Mouse (Mus musculus) embryonic fibroblast, embryonic 13.5 days (primary cell): Measurements from ENCODE around the gene Cox5b. TPM values are rescaled to one million over a fixed set of nuclear protein-coding genes. Genes with fewer than 3 reads are reported as not detected.
"Not testable (repeated sequence)": the region's sequence is repeated elsewhere in the genome, so short reads cannot be mapped to it uniquely, and the experiment has no call there.

ENCODE experiments used
- H3K27ac ChIP-seq: 2 replicates; pipeline ENCODE4 v1.5.1; 2012; ENCODE audit warnings: low read length, control low read depth, inconsistent platforms; ENCODE audit not compliant: insufficient read depth
- H3K4me1 ChIP-seq: 2 replicates; pipeline ENCODE4 v1.6.1; 2011; ENCODE audit warnings: low read length; ENCODE audit not compliant: control insufficient read depth, insufficient read depth
- H3K4me3 ChIP-seq: 2 replicates; pipeline ENCODE4 v1.5.1; 2011; ENCODE audit warnings: mild to moderate bottlenecking, control low read depth, low read length; ENCODE audit not compliant: insufficient read depth
- CTCF ChIP-seq: IDR thresholded peaks from 2 replicates; pipeline ENCODE4 v1.5.1; 2011; ENCODE audit warnings: mild to moderate bottlenecking, control low read depth, low read length, moderate library complexity, borderline replicate concordance; ENCODE audit not compliant: insufficient read depth
- POLR2A ChIP-seq: IDR thresholded peaks from 2 replicates; pipeline ENCODE4 v1.6.1; 2011; ENCODE audit warnings: low read depth, mild to moderate bottlenecking, control low read depth, low read length, moderate library complexity
- polyA plus RNA-seq: library from polyadenylated mRNA; stranded (reverse); fragments of >200 nt; gene quantifications from 2 replicates; pipeline ENCODE4 v1.2.4, GENCODE M21; 2011; ENCODE audit warnings: low read depth; ENCODE audit not compliant: missing spikeins, insufficient read length

Cox5b gene
- polyA plus RNA-seq, 1 experiment, result 417 TPM

GRCm38 (mm10) chr1:36664457-36664856, 26.8 kb upstream of the Cox5b start:
- TF ChIP-seq CTCF, result no peak
- no peak for TF ChIP-seq POLR2A

DNA sequence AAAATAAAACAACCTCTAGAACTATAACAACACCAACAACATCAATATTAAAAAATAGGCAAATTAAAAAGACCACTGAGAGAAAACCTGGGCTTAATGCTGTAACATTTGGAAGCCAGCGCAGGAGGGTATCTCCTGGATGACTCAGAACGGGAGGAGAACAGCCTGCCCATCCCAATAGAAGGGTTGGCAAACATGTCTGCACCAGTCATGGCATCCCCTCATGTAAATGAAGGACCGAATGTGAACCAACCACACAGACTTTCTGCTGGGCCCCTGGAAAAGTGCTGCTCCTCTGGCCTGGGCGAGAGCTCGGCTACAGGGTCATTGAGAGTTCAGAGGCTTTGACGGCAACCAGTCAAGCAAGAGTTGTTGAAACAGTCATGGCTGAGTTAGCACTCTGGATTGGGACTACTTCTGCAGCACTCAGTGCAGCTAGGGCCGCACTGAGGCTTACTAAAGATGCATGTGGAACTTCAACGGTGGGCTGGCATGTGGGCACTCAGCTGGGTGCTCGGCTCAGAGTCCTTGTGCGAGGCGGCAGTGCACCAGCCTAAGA, 26.0 kb upstream of the Cox5b start:
- no peak overlapping the region for H3K27ac ChIP-seq
- H3K4me1 ChIP-seq, result no peaks in the 10 kb centered on the region
- no peak for TF ChIP-seq POLR2A
- no peak for TF ChIP-seq CTCF
- H3K4me3 ChIP-seq, result no peak overlapping the region

More at GRCm38 (mm10) chr1:36664457-36664856, 26.8 kb upstream of the Cox5b start:
- Histone ChIP-seq H3K27ac (no peak overlapping the region), H3K4me1 (no peaks in the 10 kb centered on the region), H3K4me3 (no peak overlapping the region)

DNA sequence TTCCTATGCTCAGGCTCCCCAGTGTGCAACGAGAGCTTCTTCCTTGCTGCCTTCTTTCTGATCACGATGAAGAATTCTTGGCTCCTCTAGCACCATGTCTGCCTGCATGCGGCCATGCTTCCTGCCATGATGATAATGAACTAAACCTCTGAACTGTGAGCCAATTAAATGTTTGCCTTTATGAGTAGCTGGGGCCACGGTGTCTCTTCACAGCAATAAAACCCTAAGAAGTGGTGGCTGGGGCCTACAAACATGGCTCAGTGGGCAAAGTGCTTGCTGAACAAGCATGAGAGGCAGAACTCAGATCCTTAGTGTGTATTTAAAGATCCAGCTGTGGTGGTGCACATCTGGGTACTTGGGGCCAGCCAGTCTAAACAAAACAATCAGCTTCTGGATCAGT, 25.3 kb upstream of the Cox5b start:
- H3K4me1 ChIP-seq, result no peaks in the 10 kb centered on the region
- H3K4me3 ChIP-seq, result no peak overlapping the region
- TF ChIP-seq POLR2A (no peak), CTCF (no peak)
- no peak overlapping the region for H3K27ac ChIP-seq

- not testable (repeated sequence) for H3K4me3 ChIP-seq, H3K27ac ChIP-seq, H3K4me1 ChIP-seq
Observed at GRCm38 (mm10) chr1:36668007-36668406, 23.2 kb upstream of the Cox5b start.

DNA sequence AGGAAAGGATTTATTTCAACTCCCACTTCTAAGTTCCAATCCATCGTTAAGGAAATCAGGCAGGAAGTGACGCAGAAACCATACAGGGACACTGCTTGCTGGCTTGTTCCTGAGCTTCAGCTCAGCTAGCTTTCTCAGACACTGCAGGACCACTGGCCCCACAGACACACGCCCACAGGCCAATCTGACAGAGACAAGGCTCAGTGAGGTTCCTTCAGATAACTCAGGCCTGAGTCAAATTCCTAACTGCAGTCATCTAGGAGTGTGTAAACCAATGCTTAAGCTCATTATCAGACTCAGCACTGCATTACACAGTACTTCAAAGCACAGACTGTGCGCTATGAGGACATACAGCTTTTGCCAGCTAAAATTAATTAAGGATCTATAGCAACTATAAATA, 21.0 kb upstream of the Cox5b start:
- TF ChIP-seq CTCF (no peak), POLR2A (no peak)
- Histone ChIP-seq H3K4me3 (no peak overlapping the region), H3K4me1 (peaks cover 4% of the 10 kb centered on the region; the same call in 1 of the 2 replicates), H3K27ac (no peak overlapping the region)

GRCm38 (mm10) chr1:36671260-36671659, 20.0 kb upstream of the Cox5b start:
- Histone ChIP-seq H3K27ac (no peak overlapping the region), H3K4me3 (no peak overlapping the region), H3K4me1 (peaks cover 4% of the 10 kb centered on the region; the same call in 1 of the 2 replicates)
- TF ChIP-seq POLR2A (no peak), CTCF (no peak)

GRCm38 (mm10) chr1:36672648-36673350, 18.4 kb upstream of the Cox5b start:
- peak overlapping the region; percentile 81 for H3K27ac ChIP-seq
- no peak for TF ChIP-seq POLR2A
- peaks cover 4% of the 10 kb centered on the region; the same call in 1 of the 2 replicates for H3K4me1 ChIP-seq
- no peak overlapping the region for H3K4me3 ChIP-seq

DNA sequence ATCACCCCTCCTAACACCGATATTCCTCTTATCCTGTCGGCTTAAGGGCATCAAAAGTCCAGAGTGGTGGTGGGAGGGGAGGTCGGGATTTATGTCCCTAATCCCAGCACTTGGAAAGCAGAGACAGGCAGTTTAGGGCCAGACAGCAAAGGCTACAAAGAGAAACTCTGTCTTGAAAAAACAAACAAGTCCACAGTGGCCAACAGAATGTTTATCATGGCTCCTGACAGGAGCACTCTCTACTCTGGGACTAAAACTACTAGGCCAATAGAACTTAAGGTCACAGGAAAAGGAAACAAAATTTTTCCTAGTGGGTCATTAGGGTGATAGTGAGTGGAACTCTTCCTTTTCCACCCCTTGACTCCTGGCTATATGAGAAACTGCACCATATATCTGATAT, 16.3 kb upstream of the Cox5b start:
- TF ChIP-seq CTCF, result no peak
- no peak for TF ChIP-seq POLR2A
- H3K4me1 ChIP-seq, result peaks cover 4% of the 10 kb centered on the region; the same call in 1 of the 2 replicates
- no peak overlapping the region for H3K27ac ChIP-seq
- no peak overlapping the region for H3K4me3 ChIP-seq

DNA sequence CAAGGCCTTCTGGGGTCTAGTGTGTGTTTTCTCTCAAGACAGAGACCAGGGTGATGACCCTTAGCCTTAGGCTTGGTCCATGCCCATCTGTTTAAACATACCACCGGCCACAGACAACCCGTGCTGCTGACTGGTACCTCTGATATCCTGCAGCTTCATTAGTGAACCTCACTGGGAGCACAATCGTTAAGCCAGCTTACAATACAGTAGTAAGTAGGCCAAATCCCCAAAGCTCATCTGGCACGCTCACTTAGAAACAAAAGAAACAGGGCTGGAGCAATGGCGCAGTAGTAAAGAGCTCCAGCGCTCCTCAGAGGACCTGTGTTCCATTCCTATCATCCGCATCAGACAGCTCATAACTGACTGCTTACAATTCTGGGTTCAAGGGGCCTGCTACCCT, 10.4 kb upstream of the Cox5b start:
- Histone ChIP-seq H3K27ac (no peak overlapping the region), H3K4me3 (no peak overlapping the region), H3K4me1 (no peaks in the 10 kb centered on the region)
- TF ChIP-seq CTCF (no peak), POLR2A (no peak)

DNA sequence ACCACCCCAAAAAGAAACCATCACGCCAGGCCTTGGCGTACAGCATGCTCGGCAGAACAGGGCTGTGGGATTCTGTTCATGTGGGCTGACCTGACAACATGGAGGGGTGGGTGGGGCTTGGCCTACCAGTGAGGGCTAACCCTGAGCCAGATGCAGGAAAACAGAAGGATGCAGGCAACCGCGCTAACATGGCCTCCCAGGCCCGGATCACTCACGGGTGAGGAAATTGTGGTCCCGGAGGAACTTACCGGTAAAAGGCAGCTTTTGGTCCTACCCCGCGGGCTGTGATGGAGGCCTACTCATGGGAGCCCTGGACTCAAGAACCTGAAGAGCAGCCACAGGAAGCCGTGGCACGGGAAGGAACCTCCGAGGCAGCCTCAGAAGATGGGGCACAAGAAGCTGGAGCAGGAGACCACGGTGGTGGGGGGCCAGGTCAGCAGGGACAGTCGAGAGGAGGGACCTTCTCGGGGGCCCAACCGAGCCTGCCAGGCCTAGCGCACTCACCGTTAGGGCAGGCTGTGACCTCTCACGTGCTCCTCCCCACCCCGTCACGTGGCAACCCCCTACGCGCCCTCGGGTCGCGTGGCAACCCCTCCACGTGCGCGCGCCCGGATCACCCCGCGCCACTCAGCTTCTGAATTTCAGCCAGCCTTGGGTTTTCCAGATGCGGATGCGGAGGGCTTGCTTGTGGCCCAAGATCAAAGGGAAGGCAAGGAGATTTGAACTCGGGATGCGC, 8.5 kb upstream of the Cox5b start, which contains the start of gene Fam178b:
TSS of gene Fam178b (minus strand) at position 564 of the 736 bp plus-strand sequence.
- no peaks in the 10 kb centered on the region for H3K4me1 ChIP-seq
- TF ChIP-seq CTCF (no peak), POLR2A (no peak)
- H3K4me3 ChIP-seq, result no peak within 1 kb of the TSS
- no peak within 1 kb of the TSS for H3K27ac ChIP-seq
